In the genomic region with DNA sequence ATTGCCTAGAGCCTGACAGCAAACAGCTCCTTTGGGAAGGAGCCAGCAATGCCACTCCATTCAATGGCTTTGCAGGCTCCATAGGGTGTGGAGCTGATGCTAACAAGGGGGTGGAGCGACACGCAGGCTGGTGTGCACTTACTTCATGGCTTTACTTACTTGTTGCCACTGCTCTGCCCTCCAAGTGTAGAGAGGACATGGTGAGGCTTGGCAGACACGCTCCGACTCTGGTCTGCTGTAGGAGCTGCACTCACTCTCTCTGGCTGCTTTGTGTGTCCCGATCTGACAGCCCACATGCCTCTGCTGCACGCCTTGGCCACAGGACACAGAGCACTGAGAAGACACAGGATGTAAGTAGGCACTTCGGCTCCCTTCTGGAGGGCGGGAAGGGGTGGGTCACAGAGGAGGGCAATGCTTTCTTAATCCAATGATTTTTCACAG, we compare ENCODE assay signal across 8 mouse cellular contexts. TPM values are rescaled to one million over a fixed set of nuclear protein-coding genes. Genes with fewer than 3 reads are reported as not detected.
A peak's percentile ranks its signal among the peaks of the same experiment; 100 is the strongest.
DNase-seq lines count a peak whose midpoint lies in the region; ATAC-seq lines count a peak whose summit lies in the region.

A gene (plus strand): TSS at position 168 of the 441 bp plus-strand sequence.

- peak within 1 kb of the TSS; percentile 6; the same call in 1 of the 2 replicates for H3K4me2 ChIP-seq in forebrain, embryonic 16.5 days (ENCODE audit: low read length)
- peak within 1 kb of the TSS; percentile 21; the same call in 1 of the 2 replicates for H3K4me2 ChIP-seq in limb, embryonic 13.5 days (replicated peaks)

- H3K27ac ChIP-seq in forebrain, embryonic 16.5 days (ENCODE audit: low read length): no peak within 1 kb of the TSS
- H3K27ac ChIP-seq in limb, embryonic 13.5 days: no peak within 1 kb of the TSS

- H3K9ac ChIP-seq in forebrain, embryonic 16.5 days (replicated peaks; ENCODE audit: low read depth, low read length): no peak within 1 kb of the TSS
- no peak within 1 kb of the TSS for H3K9ac ChIP-seq in limb, embryonic 13.5 days

- peaks cover 8% of the 10 kb centered on the region; the same call in 1 of the 2 replicates for H3K4me1 ChIP-seq in forebrain, embryonic 16.5 days (replicated peaks; ENCODE audit: control insufficient read depth, insufficient read depth, low read length)
- peaks cover 10% of the 10 kb centered on the region for H3K4me1 ChIP-seq in limb, embryonic 13.5 days

- H3K27me3 ChIP-seq in forebrain, embryonic 16.5 days (replicated peaks; ENCODE audit: control insufficient read depth, insufficient read depth, low read length): no peaks in the 10 kb centered on the region
- no peaks in the 10 kb centered on the region for H3K27me3 ChIP-seq in limb, embryonic 13.5 days

- no peak within 1 kb of the TSS for H3K4me3 ChIP-seq in forebrain, embryonic 16.5 days (replicated peaks; ENCODE audit: low read length)
- H3K4me3 ChIP-seq in limb, embryonic 13.5 days: no peak within 1 kb of the TSS

- DNase-seq in kidney, adult 18-20 months: peak; percentile 32
- no peak for DNase-seq in kidney, adult 8-10 months
- DNase-seq in retina, postnatal 1 day: peak; percentile 51
- DNase-seq in frontal cortex, postnatal 25 days (ENCODE audit: low spot score in 2 of 2): no peak
- no peak for DNase-seq in thymus, postnatal 10 days (ENCODE audit: low spot score in 2 of 2)

- H3K9me3 ChIP-seq in forebrain, embryonic 16.5 days (ENCODE audit: control insufficient read depth, low read length): no peaks in the 10 kb centered on the region
- no peaks in the 10 kb centered on the region for H3K9me3 ChIP-seq in limb, embryonic 13.5 days

- 7% methylated on average over 8 of the region's 8 CpGs for WGBS in forebrain, embryonic 16.5 days
- 24% methylated on average over 8 of the region's 8 CpGs for WGBS in limb, embryonic 13.5 days

- H3K36me3 ChIP-seq in forebrain, embryonic 16.5 days (ENCODE audit: control insufficient read depth, insufficient read depth): no peaks in the 10 kb centered on the region
- peaks cover 16% of the 10 kb centered on the region for H3K36me3 ChIP-seq in limb, embryonic 13.5 days

- no peak for ATAC-seq in forebrain, embryonic 16.5 days
- ATAC-seq in limb, embryonic 13.5 days (ENCODE audit: low FRiP score, low read depth): no peak
- ATAC-seq in megakaryocyte-erythroid progenitor cell, adult 5-6 weeks (replicated peaks; ENCODE audit: low FRiP score, low TSS enrichment, poor library complexity, severe bottlenecking): no peak

RNA-seq across cellular contexts. Expression of the gene that starts here (rescaled TPM):
- polyA plus RNA-seq in forebrain, embryonic 16.5 days (2015; fragmentation: Nextera tagmentation; extraction: Ambion mirVana): 0.19 TPM in 1 of 2 replicates, not detected in the other
- 1.2 and 1.4 TPM in 2 replicates for polyA plus RNA-seq in limb, embryonic 13.5 days (2015; fragmentation: Nextera tagmentation; extraction: Ambion mirVana)
- total RNA-seq in megakaryocyte-erythroid progenitor cell, adult 5-6 weeks (2014; fragmentation: Nextera tagmentation): not detected in 2 replicates
- total RNA-seq in megakaryocyte-erythroid progenitor cell, adult 5-6 weeks (2017): not detected in 2 replicates

Comparison
In these comparisons a context has a peak if more than half of its experiments do, and no peak if none do; other contexts are left out.
1. DNase-seq: peak in kidney, adult 18-20 months (single experiment) and retina, postnatal 1 day (single experiment); none in kidney, adult 8-10 months (0 of 2), frontal cortex, postnatal 25 days (0 of 2) and thymus, postnatal 10 days (0 of 2).